Mouse (Mus musculus) MEL (cell line): ENCODE data around the gene Gm20509. TPM values are rescaled to one million over a fixed set of nuclear protein-coding genes. Genes with fewer than 3 reads are reported as not detected.

Source experiments
- DNase-seq: peaks from one replicate; pipeline ENCODE4 v3.0.0; 2011; ENCODE audit warnings: low read depth, low spot score
- H3K27ac ChIP-seq: 2 replicates; pipeline ENCODE4 v1.5.1; 2012; ENCODE audit warnings: low read depth, mild to moderate bottlenecking, control low read depth, low read length, moderate library complexity; ENCODE audit not compliant: control insufficient read depth
- H3K27me3 ChIP-seq, 2 experiments: fragments of 150-350 bp in 1 of 2; sonication (generic) in 1 of 2; 2 replicates each; pipeline ENCODE4 v1.6.1; 2012; ENCODE audit warnings: low read length in 2 of 2, mild to moderate bottlenecking in 2 of 2, improper control_type of control experiment in 1 of 2, moderate library complexity in 1 of 2; ENCODE audit not compliant: insufficient read depth in 2 of 2, control insufficient read depth in 1 of 2
- H3K36me3 ChIP-seq, 2 experiments: 2 replicates each; pipeline ENCODE4 v1.6.1; 2012 to 2014; ENCODE audit warnings: low read length in 2 of 2, improper control_type of control experiment in 1 of 2, inconsistent platforms in 1 of 2, mild to moderate bottlenecking in 1 of 2; ENCODE audit not compliant: insufficient read depth in 2 of 2, control insufficient read depth in 1 of 2
- H3K4me1 ChIP-seq, 2 experiments: fragments of 150-350 bp in 1 of 2; sonication (generic) in 1 of 2; 2 replicates each; pipeline ENCODE4 v1.6.1; 2012; ENCODE audit warnings: low read length in 2 of 2, improper control_type of control experiment in 1 of 2, mild to moderate bottlenecking in 1 of 2; ENCODE audit not compliant: insufficient read depth in 2 of 2, control insufficient read depth in 1 of 2
- H3K4me3 ChIP-seq, 2 experiments: fragments of 150-350 bp in 1 of 2; sonication (generic) in 1 of 2; 2 replicates each; pipeline ENCODE4 v1.5.1; 2012; ENCODE audit warnings: low read depth in 2 of 2, low read length in 2 of 2, mild to moderate bottlenecking in 2 of 2, moderate library complexity in 2 of 2, control low read depth in 1 of 2, improper control_type of control experiment in 1 of 2; ENCODE audit not compliant: control insufficient read depth in 1 of 2, insufficient read depth in 1 of 2
- H3K79me2 ChIP-seq: 2 replicates; pipeline ENCODE4 v1.6.1; 2012; ENCODE audit warnings: mild to moderate bottlenecking, low read length, moderate library complexity; ENCODE audit not compliant: control insufficient read depth, poor library complexity, insufficient read depth
- H3K9ac ChIP-seq: 2 replicates; pipeline ENCODE4 v1.6.1; 2012; ENCODE audit warnings: low read depth, mild to moderate bottlenecking, control low read depth, low read length, moderate library complexity; ENCODE audit not compliant: control insufficient read depth, poor library complexity, severe bottlenecking
- H3K9me3 ChIP-seq: fragments of 150-350 bp; sonication (generic); replicated peaks from 2 replicates; pipeline ENCODE4 v1.6.1; 2012; ENCODE audit warnings: mild to moderate bottlenecking, low read length, improper control_type of control experiment, moderate library complexity; ENCODE audit not compliant: insufficient read depth
- CHD1 ChIP-seq: IDR thresholded peaks from 2 replicates; pipeline ENCODE4 v1.6.1; 2012; ENCODE audit warnings: low read depth, mild to moderate bottlenecking, inconsistent platforms, low read length, improper control_type of control experiment
- CHD2 ChIP-seq: IDR thresholded peaks from 2 replicates; pipeline ENCODE4 v1.6.1; 2011; ENCODE audit warnings: low read length, improper control_type of control experiment
- E2F4 ChIP-seq: IDR thresholded peaks from 2 replicates; pipeline ENCODE4 v1.6.1; 2011; ENCODE audit warnings: low read depth, low read length, improper control_type of control experiment, borderline replicate concordance
- ELF1 ChIP-seq: IDR thresholded peaks from 2 replicates; pipeline ENCODE4 v1.6.1; 2014; ENCODE audit warnings: low read depth, mild to moderate bottlenecking, inconsistent platforms, low read length, improper control_type of control experiment, moderate library complexity
- EP300 ChIP-seq, 2 experiments: IDR thresholded peaks; 2 replicates each; pipeline ENCODE4 v1.6.1; 2011; ENCODE audit warnings: improper control_type of control experiment in 2 of 2, low read length in 2 of 2, low read depth in 1 of 2, mild to moderate bottlenecking in 1 of 2
- HCFC1 ChIP-seq: IDR thresholded peaks from 2 replicates; pipeline ENCODE4 v1.6.1; 2012; ENCODE audit warnings: low read depth, mild to moderate bottlenecking, inconsistent platforms, low read length, improper control_type of control experiment, moderate library complexity
- KAT2A ChIP-seq: conservative IDR thresholded peaks from 2 replicates; pipeline ENCODE4 v1.6.1; 2012; ENCODE audit warnings: low read depth, low read length, improper control_type of control experiment, inconsistent platforms
- MAFK ChIP-seq: IDR thresholded peaks from 2 replicates; pipeline ENCODE4 v1.6.1; 2011; ENCODE audit warnings: low read depth, mild to moderate bottlenecking, low read length, improper control_type of control experiment, borderline replicate concordance
- MEF2A ChIP-seq: IDR thresholded peaks from 2 replicates; pipeline ENCODE4 v1.6.1; 2014; ENCODE audit warnings: low read depth, mild to moderate bottlenecking, inconsistent platforms, low read length, improper control_type of control experiment; ENCODE audit not compliant: poor library complexity, insufficient replicate concordance, severe bottlenecking; ENCODE audit errors: extremely low read depth
- MXI1 ChIP-seq: IDR thresholded peaks from 2 replicates; pipeline ENCODE4 v1.6.1; 2011; ENCODE audit warnings: mild to moderate bottlenecking, low read depth, low read length, improper control_type of control experiment
- MYC ChIP-seq: IDR thresholded peaks from 2 replicates; pipeline ENCODE4 v1.6.1; 2011; ENCODE audit warnings: low read depth, mild to moderate bottlenecking, low read length, improper control_type of control experiment, moderate library complexity
- NELFE ChIP-seq: IDR thresholded peaks from 2 replicates; pipeline ENCODE4 v1.6.1; 2011; ENCODE audit warnings: low read depth, low read length, improper control_type of control experiment
- POLR2A ChIP-seq, 2 experiments: IDR thresholded peaks; 2 replicates each; pipeline ENCODE4 v1.6.1; 2011 to 2012; ENCODE audit warnings: low read length in 2 of 2, mild to moderate bottlenecking in 2 of 2, control low read depth in 1 of 2, improper control_type of control experiment in 1 of 2, low read depth in 1 of 2, moderate library complexity in 1 of 2; ENCODE audit not compliant: control insufficient read depth in 1 of 2, insufficient read depth in 1 of 2, poor library complexity in 1 of 2
- RAD21 ChIP-seq: IDR thresholded peaks from 2 replicates; pipeline ENCODE4 v1.6.1; 2011; ENCODE audit warnings: mild to moderate bottlenecking, low read depth, low read length, improper control_type of control experiment
- RCOR1 ChIP-seq: IDR thresholded peaks from 2 replicates; pipeline ENCODE4 v1.6.1; 2012; ENCODE audit warnings: low read depth, mild to moderate bottlenecking, inconsistent platforms, low read length, improper control_type of control experiment
- SIN3A ChIP-seq: IDR thresholded peaks from 2 replicates; pipeline ENCODE4 v1.6.1; 2012; ENCODE audit warnings: low read length, improper control_type of control experiment, inconsistent platforms
- SMC3 ChIP-seq: IDR thresholded peaks from 2 replicates; pipeline ENCODE4 v1.6.1; 2011; ENCODE audit warnings: low read depth, low read length, improper control_type of control experiment
- TAL1 ChIP-seq: IDR thresholded peaks from 2 replicates; pipeline ENCODE4 v1.6.1; 2012; ENCODE audit warnings: mild to moderate bottlenecking, inconsistent platforms, low read length, moderate library complexity, mixed read lengths
- TCF12 ChIP-seq: IDR thresholded peaks from 2 replicates; pipeline ENCODE4 v1.6.1; 2014; ENCODE audit warnings: low read depth, mild to moderate bottlenecking, inconsistent platforms, low read length, improper control_type of control experiment, moderate library complexity
- USF1 ChIP-seq: IDR thresholded peaks from 2 replicates; pipeline ENCODE4 v1.6.1; 2014; ENCODE audit warnings: low read depth, mild to moderate bottlenecking, inconsistent platforms, low read length, improper control_type of control experiment, moderate library complexity
- USF2 ChIP-seq, 2 experiments: IDR thresholded peaks; 2 replicates each; pipeline ENCODE4 v1.6.1; 2011 to 2012; ENCODE audit warnings: improper control_type of control experiment in 2 of 2, low read length in 2 of 2, borderline replicate concordance in 1 of 2, inconsistent platforms in 1 of 2, low read depth in 1 of 2, mild to moderate bottlenecking in 1 of 2; ENCODE audit not compliant: insufficient read depth in 1 of 2
- ZKSCAN1 ChIP-seq: IDR thresholded peaks from 2 replicates; pipeline ENCODE4 v1.6.1; 2012; ENCODE audit warnings: low read depth, mild to moderate bottlenecking, inconsistent platforms, low read length, improper control_type of control experiment, moderate library complexity
- ZMIZ1 ChIP-seq: IDR thresholded peaks from 2 replicates; pipeline ENCODE4 v1.6.1; 2012; ENCODE audit warnings: low read depth, mild to moderate bottlenecking, inconsistent platforms, low read length, improper control_type of control experiment, moderate library complexity
- ZNF384 ChIP-seq: IDR thresholded peaks from 2 replicates; pipeline ENCODE4 v1.6.1; 2012; ENCODE audit warnings: low read depth, mild to moderate bottlenecking, inconsistent platforms, low read length, improper control_type of control experiment
- polyA plus RNA-seq, 2 experiments: library from polyadenylated mRNA; stranded (reverse) in 1 of 2; unstranded in 1 of 2; fragments of >175 nt in 1 of 2; fragments of >200 nt in 1 of 2; gene quantifications; 2 replicates each; pipeline versions ENCODE4 v1.2.1 to v1.2.4; 2012; ENCODE audit warnings: low replicate concordance in 2 of 2, low read depth in 1 of 2; ENCODE audit not compliant: insufficient read length in 2 of 2, insufficient read depth in 1 of 2, missing spikeins in 1 of 2
- total RNA-seq: library from RNA; depleted of rRNA; stranded (reverse); fragments of 300-350 nt; gene quantifications from 2 replicates; pipeline ENCODE4 v1.2.3, GENCODE M21; 2012

The Gm20509 gene
- total and polyA plus RNA-seq, 3 experiments = not detected

GRCm38 (mm10) chr9:73097898-73098297 is 4.4 kb upstream of the Gm20509 start:
- Histone ChIP-seq H3K4me1 (no peaks in the 10 kb centered on the region), H3K4me3 (no peak overlapping the region), H3K9me3 (no peaks in the 10 kb centered on the region), H3K27me3 (no peaks in the 10 kb centered on the region), H3K36me3 (no peaks in the 10 kb centered on the region), H3K79me2 (no peaks in the 10 kb centered on the region), H3K27ac (no peak overlapping the region), H3K9ac (no peak overlapping the region)
- DNase-seq = no peak
- no peak for TF ChIP-seq MEF2A
- TF ChIP-seq TCF12 = no peak
- TF ChIP-seq ELF1 = no peak
- no peak for TF ChIP-seq MYC
- TF ChIP-seq TAL1 = no peak
- TF ChIP-seq SMC3 = no peak
- no peak for TF ChIP-seq ZMIZ1
- no peak for TF ChIP-seq USF2 (IDR thresholded peaks at IDR 0.05; ENCODE audit: borderline replicate concordance in 1 of 2, insufficient read depth in 1 of 2, low read depth in 1 of 2, low read length in 2 of 2)
- TF ChIP-seq SIN3A = no peak
- no peak for TF ChIP-seq MAFK
- no peak for TF ChIP-seq EP300 (IDR thresholded peaks at IDR 0.05; ENCODE audit: low read depth in 1 of 2, low read length in 2 of 2)
- no peak for TF ChIP-seq USF1
- TF ChIP-seq MXI1 = no peak
- no peak for TF ChIP-seq POLR2A (IDR thresholded peaks at IDR 0.05; ENCODE audit: control insufficient read depth in 1 of 2, insufficient read depth in 1 of 2, low read depth in 1 of 2, low read length in 2 of 2, poor library complexity in 1 of 2)
- TF ChIP-seq RCOR1 = no peak

- Histone ChIP-seq H3K36me3 (no peaks in the 10 kb centered on the region), H3K4me1 (no peaks in the 10 kb centered on the region), H3K79me2 (no peaks in the 10 kb centered on the region), H3K9ac (no peak within 1 kb of the TSS), H3K27me3 (peaks cover 0 to under 1% of the 10 kb centered on the region in 2 experiments; a peak in 2 of 4 replicates), H3K4me3 (no peak within 1 kb of the TSS), H3K27ac (no peak within 1 kb of the TSS), H3K9me3 (no peaks in the 10 kb centered on the region)
- TF ChIP-seq TAL1 (no peak), KAT2A (no peak), ZNF384 (no peak), USF1 (no peak), CHD1 (no peak), MAFK (no peak), SMC3 (no peak), E2F4 (no peak), NELFE (no peak), HCFC1 (no peak), TCF12 (no peak), RAD21 (no peak), CHD2 (no peak), SIN3A (no peak), MEF2A (no peak), ZKSCAN1 (no peak)
- no peak for DNase-seq
Observed at GRCm38 (mm10) chr9:73101536-73101935, 734 bp upstream of the Gm20509 start, which contains the start of gene Khdc3. Khdc3 (plus strand) TSS chr9:73101836.
